Mouse (Mus musculus) neural tube, embryonic 14.5 days (tissue): Measurements from ENCODE around the gene Cdca5. TPM values are rescaled to one million over a fixed set of nuclear protein-coding genes. Genes with fewer than 3 reads are reported as not detected.

Experiments used
- ATAC-seq: fragments of 200-750 bp; cut with Nextera tagmentation; 2 replicates; pipeline ENCODE4 v1.8.0; 2017; ENCODE audit warnings: low read depth, mild to moderate bottlenecking, moderate TSS enrichment, moderate library complexity
- H3K27ac ChIP-seq: fragments of 300-500 bp; sonication (generic); 2 replicates; pipeline ENCODE4 v1.5.1; 2014; ENCODE audit warnings: low read depth, mild to moderate bottlenecking, control low read depth, low read length, moderate library complexity, mixed read lengths
- H3K27me3 ChIP-seq: fragments of 300-500 bp; sonication (generic); 2 replicates; pipeline ENCODE4 v1.6.1; 2014; ENCODE audit warnings: low read length; ENCODE audit not compliant: control insufficient read depth, insufficient read depth
- H3K36me3 ChIP-seq: fragments of 300-500 bp; sonication (generic); 2 replicates; pipeline ENCODE4 v1.6.1; 2014; ENCODE audit warnings: low read length, mixed read lengths; ENCODE audit not compliant: control insufficient read depth, insufficient read depth
- H3K4me1 ChIP-seq: fragments of 300-500 bp; sonication (generic); 2 replicates; pipeline ENCODE4 v1.6.1; 2014; ENCODE audit warnings: low read length; ENCODE audit not compliant: control insufficient read depth, insufficient read depth
- H3K4me2 ChIP-seq: fragments of 300-500 bp; sonication (generic); 2 replicates; pipeline ENCODE4 v1.6.1; 2014; ENCODE audit warnings: mild to moderate bottlenecking, low read depth, low read length, control low read depth
- H3K4me3 ChIP-seq: fragments of 300-500 bp; sonication (generic); 2 replicates; pipeline ENCODE4 v1.5.1; 2014; ENCODE audit warnings: low read depth, low read length, control low read depth, mixed read lengths
- H3K9ac ChIP-seq: fragments of 300-500 bp; sonication (generic); replicated peaks from 2 replicates; pipeline ENCODE4 v1.6.1; 2014; ENCODE audit warnings: low read depth, mild to moderate bottlenecking, control low read depth, low read length, mixed read lengths
- H3K9me3 ChIP-seq: fragments of 300-500 bp; sonication (generic); 2 replicates; pipeline ENCODE4 v1.6.1; 2016; ENCODE audit warnings: low read length; ENCODE audit not compliant: control insufficient read depth
- WGBS: fragments of 180-500 bp; shearing (Covaris S2); extraction: QIAGEN DNeasy Blood & Tissue Kit; methylation state at CpG from one replicate; pipeline ENCODE4 v1.1.7; 2014; 5-methylcytosine and 5-hydroxymethylcytosine counted together
- polyA plus RNA-seq: library from polyadenylated mRNA; unstranded; fragments of >200 nt; fragmentation: Nextera tagmentation; extraction: Ambion mirVana; gene quantifications from 2 replicates; pipeline ENCODE4 v1.2.1, GENCODE M21; 2014

The Cdca5 gene
- polyA plus RNA-seq, 1 experiment from 2014 or later: 3.0 TPM

GRCm38 (mm10) chr19:6058513-6058912 lies 26.3 kb upstream of the Cdca5 start:
- H3K27ac ChIP-seq: no peak overlapping the region
- WGBS: 35% methylated on average over 5 of the region's 5 CpGs
- no peak for ATAC-seq

GRCm38 (mm10) chr19:6058966-6059365 lies 25.8 kb upstream of the Cdca5 start:
- H3K4me3 ChIP-seq: peak overlapping the region; percentile 78; the same call in 1 of the 2 replicates
- no peaks in the 10 kb centered on the region for H3K27me3 ChIP-seq
- H3K27ac ChIP-seq: no peak overlapping the region
- 85% methylated on average over 5 of the region's 5 CpGs for WGBS
- H3K4me1 ChIP-seq: peaks cover 26% of the 10 kb centered on the region
- H3K9me3 ChIP-seq: no peaks in the 10 kb centered on the region
- ATAC-seq: no peak
- H3K4me2 ChIP-seq: peak overlapping the region; percentile 83
- peaks cover 11% of the 10 kb centered on the region for H3K36me3 ChIP-seq
- no peak overlapping the region for H3K9ac ChIP-seq

More at GRCm38 (mm10) chr19:6058513-6058912, 26.3 kb upstream of the Cdca5 start:
- Histone ChIP-seq H3K36me3 (peaks cover 16% of the 10 kb centered on the region), H3K27me3 (no peaks in the 10 kb centered on the region), H3K4me1 (peaks cover 26% of the 10 kb centered on the region), H3K4me2 (peak overlapping the region; percentile 83), H3K9ac (peak overlapping the region; percentile 79), H3K9me3 (no peaks in the 10 kb centered on the region), H3K4me3 (peak overlapping the region; percentile 78)

DNA sequence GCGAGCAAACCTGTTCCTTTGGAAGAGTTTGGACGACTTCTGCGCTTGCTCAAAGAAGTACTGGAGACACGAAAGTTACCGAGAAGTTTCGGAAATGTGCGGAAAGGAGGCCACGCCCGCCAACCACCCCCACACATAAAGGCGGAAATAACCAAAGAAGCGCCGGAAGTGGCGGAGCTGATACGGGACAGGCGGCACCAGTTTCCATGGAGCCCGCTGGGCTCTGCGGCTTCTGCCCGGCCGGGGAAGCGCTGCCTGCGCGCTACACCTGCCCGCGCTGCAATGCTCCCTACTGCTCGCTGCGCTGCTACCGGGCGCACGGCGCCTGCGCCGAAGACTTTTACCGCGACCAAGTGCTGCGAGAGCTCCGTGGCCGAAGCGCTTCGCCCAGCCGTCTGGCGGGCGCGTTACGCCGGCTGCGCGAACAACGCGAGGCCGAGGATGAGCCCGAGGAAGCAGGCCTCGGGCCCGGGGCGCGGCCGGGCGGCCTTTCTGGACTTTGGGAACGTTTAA lies 23.7 kb upstream of the Cdca5 start, which contains the start of gene Znhit2:
TSS of gene Znhit2 (plus strand) at position 172 of the 513 bp plus-strand sequence.
- Histone ChIP-seq H3K36me3 (no peaks in the 10 kb centered on the region; the same call in 1 of the 2 replicates), H3K27ac (peak within 1 kb of the TSS; percentile 85), H3K4me2 (peak within 1 kb of the TSS; percentile 100), H3K4me1 (peaks cover 28% of the 10 kb centered on the region), H3K9me3 (no peaks in the 10 kb centered on the region), H3K9ac (peak within 1 kb of the TSS; percentile 87), H3K4me3 (peak within 1 kb of the TSS; percentile 84), H3K27me3 (no peaks in the 10 kb centered on the region)
- peak; percentile 70 for ATAC-seq
- under 1% methylated on average over 58 of the region's 58 CpGs for WGBS

DNA sequence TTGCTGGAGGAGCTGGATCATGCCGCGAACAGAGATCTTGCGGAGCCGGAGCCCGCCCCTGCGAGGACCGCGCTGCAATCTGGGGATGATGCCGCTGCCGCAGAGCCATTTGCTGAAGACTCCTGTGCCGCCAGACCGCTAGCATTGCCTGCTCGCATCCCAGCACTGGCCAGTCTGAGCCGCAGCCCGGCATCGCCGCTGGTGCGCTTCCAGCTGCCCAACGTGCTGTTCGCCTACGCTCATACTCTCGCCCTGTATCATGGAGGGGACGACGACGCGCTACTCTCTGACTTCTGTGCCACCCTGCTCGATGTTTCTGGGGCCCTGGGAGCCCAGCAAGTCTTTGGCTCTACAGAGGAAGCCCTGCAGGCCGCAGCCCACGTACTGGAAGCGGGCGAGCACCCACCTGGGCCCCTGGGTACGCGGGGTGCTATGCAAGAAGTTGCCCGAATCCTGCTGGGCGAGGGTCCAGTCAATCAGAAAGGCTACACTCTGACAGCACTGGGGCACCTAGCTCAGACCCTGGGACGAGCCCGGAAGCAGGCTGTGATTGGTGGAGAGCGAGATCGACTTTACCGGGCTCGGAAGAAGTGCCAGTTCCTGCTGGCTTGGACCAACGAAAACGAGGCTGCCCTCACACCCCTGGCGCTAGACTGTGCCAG lies 23.0 kb upstream of the Cdca5 start:
- peak overlapping the region; percentile 84 for H3K4me3 ChIP-seq
- peak overlapping the region; percentile 85 for H3K27ac ChIP-seq
- peaks cover 28% of the 10 kb centered on the region for H3K4me1 ChIP-seq
- no peak for ATAC-seq
- H3K27me3 ChIP-seq: no peaks in the 10 kb centered on the region
- H3K9ac ChIP-seq: peak overlapping the region; percentile 87
- no peaks in the 10 kb centered on the region for H3K9me3 ChIP-seq
- no peaks in the 10 kb centered on the region; the same call in 1 of the 2 replicates for H3K36me3 ChIP-seq
- peak overlapping the region; percentile 100 for H3K4me2 ChIP-seq
- whole genome bisulfite sequencing: 1% methylated on average over 44 of the region's 44 CpGs

DNA sequence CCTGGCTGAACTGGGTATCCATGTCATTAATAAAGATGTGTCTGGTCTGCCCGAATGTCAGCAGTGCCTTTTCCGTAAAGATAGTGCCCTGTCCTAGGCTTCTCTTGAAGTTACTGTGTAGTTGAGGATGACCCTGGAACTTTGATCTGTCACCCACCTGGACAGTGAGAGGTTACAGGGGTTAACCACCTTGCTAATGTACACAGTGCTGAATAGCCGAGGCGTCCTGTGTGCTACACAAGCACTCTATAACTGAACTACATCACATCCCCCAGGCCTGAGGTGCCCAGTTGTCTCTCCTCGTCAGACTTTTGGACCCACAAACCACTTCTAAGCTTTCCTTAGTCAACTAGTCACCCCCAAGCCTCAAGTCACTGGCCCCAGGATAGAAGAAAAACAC lies 22.4 kb upstream of the Cdca5 start:
- Histone ChIP-seq H3K4me3 (peak overlapping the region; percentile 84), H3K4me1 (peaks cover 28% of the 10 kb centered on the region), H3K36me3 (no peaks in the 10 kb centered on the region; the same call in 1 of the 2 replicates), H3K9me3 (no peaks in the 10 kb centered on the region), H3K27me3 (no peaks in the 10 kb centered on the region), H3K4me2 (peak overlapping the region; percentile 100), H3K9ac (peak overlapping the region; percentile 87), H3K27ac (peak overlapping the region; percentile 85; the same call in 1 of the 2 replicates)
- no peak for ATAC-seq
- WGBS: 71% methylated on average over 5 of the region's 5 CpGs

DNA sequence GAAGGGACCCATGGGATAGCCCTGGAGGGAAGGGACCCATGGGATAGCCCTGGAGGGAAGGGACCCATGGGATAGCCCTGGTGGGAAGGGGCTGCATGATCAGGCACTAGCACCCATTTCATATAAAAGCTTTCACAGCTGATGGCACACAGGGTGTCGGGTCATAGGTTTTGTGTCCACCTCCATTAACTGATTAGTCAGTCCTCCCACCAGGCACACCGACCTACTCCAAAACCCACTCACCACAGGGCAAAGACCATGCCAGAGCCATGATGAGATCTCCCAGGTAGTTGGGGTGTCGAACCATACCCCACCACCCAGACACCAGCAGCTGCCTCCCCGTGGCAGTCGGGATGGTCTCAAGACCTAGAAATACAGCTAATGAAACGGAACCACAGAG lies 21.7 kb upstream of the Cdca5 start:
- no peak for ATAC-seq
- Histone ChIP-seq H3K9me3 (no peaks in the 10 kb centered on the region), H3K36me3 (no peaks in the 10 kb centered on the region; the same call in 1 of the 2 replicates), H3K9ac (no peak overlapping the region), H3K4me3 (no peak overlapping the region), H3K27ac (no peak overlapping the region), H3K4me1 (peaks cover 29% of the 10 kb centered on the region), H3K27me3 (no peaks in the 10 kb centered on the region), H3K4me2 (no peak overlapping the region)
- 97% methylated on average over 6 of the region's 6 CpGs for WGBS

- peak overlapping the region; percentile 47 for H3K4me3 ChIP-seq
- peaks cover 11% of the 10 kb centered on the region for H3K36me3 ChIP-seq
- H3K9ac ChIP-seq: peak overlapping the region; percentile 57
- H3K4me2 ChIP-seq: peak overlapping the region; percentile 96
- WGBS: 31% methylated on average over 5 of the region's 5 CpGs
- peak overlapping the region; percentile 87 for H3K27ac ChIP-seq
- H3K4me1 ChIP-seq: peaks cover 26% of the 10 kb centered on the region
- H3K27me3 ChIP-seq: no peaks in the 10 kb centered on the region
- H3K9me3 ChIP-seq: no peaks in the 10 kb centered on the region
- ATAC-seq: peak; percentile 7
Observed at GRCm38 (mm10) chr19:6066571-6066970, 18.2 kb upstream of the Cdca5 start.

DNA sequence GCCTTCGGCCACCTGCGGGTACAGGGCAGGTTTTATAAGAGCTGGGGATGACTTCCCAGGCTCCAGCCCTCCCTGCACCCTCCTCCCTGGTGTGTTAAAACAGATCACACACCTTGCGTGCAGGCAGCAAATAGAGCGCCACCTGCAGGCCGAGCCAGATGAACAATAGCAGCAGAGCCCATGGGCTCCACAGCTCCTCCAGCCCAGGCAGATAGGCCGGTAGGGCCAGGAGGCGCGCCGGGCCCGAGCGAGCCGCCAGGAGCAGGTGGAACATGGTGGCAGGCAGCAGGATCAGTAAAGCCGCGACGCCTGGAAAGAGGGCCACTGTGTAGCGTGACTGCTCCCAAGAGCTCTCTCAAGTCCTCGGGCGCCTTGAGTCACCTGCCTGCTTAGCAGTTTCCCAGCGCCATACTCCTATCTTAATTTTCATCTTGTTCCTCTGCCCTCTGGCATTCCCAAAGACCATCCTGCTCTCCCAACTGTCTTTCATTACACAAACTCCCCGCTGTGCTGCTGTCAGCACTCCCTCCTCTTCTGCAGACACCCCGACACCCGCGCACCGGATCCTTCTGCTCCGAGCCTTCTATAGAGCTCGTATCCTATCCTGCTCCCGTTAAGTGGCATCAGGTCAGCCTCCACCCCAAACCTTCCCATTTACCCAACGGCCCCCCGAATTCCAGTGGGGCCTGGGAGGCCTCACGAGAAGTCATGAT lies 17.6 kb upstream of the Cdca5 start:
- H3K36me3 ChIP-seq: peaks cover 12% of the 10 kb centered on the region
- H3K27ac ChIP-seq: peak overlapping the region; percentile 87
- H3K9me3 ChIP-seq: no peaks in the 10 kb centered on the region
- H3K27me3 ChIP-seq: no peaks in the 10 kb centered on the region
- peak overlapping the region; percentile 96 for H3K4me2 ChIP-seq
- H3K4me3 ChIP-seq: peak overlapping the region; percentile 47
- peak overlapping the region; percentile 57 for H3K9ac ChIP-seq
- peak; percentile 75 for ATAC-seq
- peaks cover 21% of the 10 kb centered on the region for H3K4me1 ChIP-seq
- WGBS: under 1% methylated on average over 30 of the region's 30 CpGs
